Mouse (Mus musculus): ENCODE results near the gene Gstm2. TPM values are rescaled to one million over a fixed set of nuclear protein-coding genes. Genes with fewer than 3 reads are reported as not detected.
"Not testable (repeated sequence)": the region's sequence is repeated elsewhere in the genome, so short reads cannot be mapped to it uniquely, and the experiment has no call there.

Gene Gstm2
- polyA plus RNA-seq, 1 experiment from 2014 or later, result 141 TPM

DNA sequence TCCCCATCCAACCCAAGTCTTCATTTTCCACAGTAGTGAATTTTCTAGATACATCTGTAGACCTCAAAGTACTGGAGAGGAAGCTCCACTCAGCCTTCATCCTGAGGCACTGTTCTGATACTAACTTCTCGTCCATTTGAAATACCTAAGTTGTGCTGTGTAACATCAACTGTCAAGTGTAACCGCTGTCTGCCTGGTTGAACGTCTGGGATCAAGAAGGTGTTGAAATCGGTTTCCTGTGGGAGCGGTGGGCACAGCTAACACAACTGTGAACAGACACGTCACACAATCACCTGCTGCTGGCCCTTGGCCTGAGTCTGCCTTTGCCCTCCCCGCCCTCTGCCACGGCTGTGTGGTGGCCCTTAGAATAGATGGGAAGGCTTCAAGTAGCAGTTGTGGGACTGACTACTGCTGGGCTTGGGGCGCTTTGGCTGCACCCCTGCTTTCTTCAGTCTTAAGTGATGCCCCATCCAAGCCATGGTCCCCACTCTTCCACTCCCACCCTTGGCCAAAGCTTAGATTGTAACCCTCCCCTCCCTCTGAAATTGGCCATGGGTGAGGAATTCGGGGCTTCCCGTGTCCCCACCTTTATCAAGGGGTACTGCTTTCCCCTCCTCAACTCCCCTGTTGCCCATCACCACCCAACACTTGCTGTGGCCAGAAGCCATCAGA lies 34.2 kb upstream of the Gstm2 start:
- not testable (repeated sequence) for H3K4me2 ChIP-seq (ENCODE audit: low read length); H3K4me3 ChIP-seq (ENCODE audit: low read depth, low read length); H3K27ac ChIP-seq (ENCODE audit: low read depth); H3K36me3 ChIP-seq (ENCODE audit: control insufficient read depth, insufficient read depth, low read length); H3K27me3 ChIP-seq (replicated peaks; ENCODE audit: control insufficient read depth, insufficient read depth, low read length); H3K9ac ChIP-seq (ENCODE audit: low read length); ATAC-seq (replicated peaks; ENCODE audit: low FRiP score, low TSS enrichment, low read depth); DNase-seq (ENCODE audit: low spot score); H3K9me3 ChIP-seq (ENCODE audit: control insufficient read depth, low read length)
- peaks cover 12% of the 10 kb centered on the region for H3K4me1 ChIP-seq (replicated peaks; ENCODE audit: control insufficient read depth, insufficient read depth, low read length)
- WGBS, result 62% methylated on average over 11 of the region's 11 CpGs

GRCm38 (mm10) chr3:108019226-108019625 lies 33.0 kb upstream of the Gstm2 start:
- H3K4me1 ChIP-seq (replicated peaks; ENCODE audit: control insufficient read depth, insufficient read depth, low read length), result peaks cover 12% of the 10 kb centered on the region
- not testable (repeated sequence) for H3K36me3 ChIP-seq (ENCODE audit: control insufficient read depth, insufficient read depth, low read length); H3K9ac ChIP-seq (ENCODE audit: low read length); H3K27me3 ChIP-seq (replicated peaks; ENCODE audit: control insufficient read depth, insufficient read depth, low read length); ATAC-seq (replicated peaks; ENCODE audit: low FRiP score, low TSS enrichment, low read depth); H3K4me3 ChIP-seq (ENCODE audit: low read depth, low read length); H3K27ac ChIP-seq (ENCODE audit: low read depth); DNase-seq (ENCODE audit: low spot score); H3K4me2 ChIP-seq (ENCODE audit: low read length); H3K9me3 ChIP-seq (ENCODE audit: control insufficient read depth, low read length)
- 73% methylated on average over 3 of the region's 3 CpGs for WGBS

DNA sequence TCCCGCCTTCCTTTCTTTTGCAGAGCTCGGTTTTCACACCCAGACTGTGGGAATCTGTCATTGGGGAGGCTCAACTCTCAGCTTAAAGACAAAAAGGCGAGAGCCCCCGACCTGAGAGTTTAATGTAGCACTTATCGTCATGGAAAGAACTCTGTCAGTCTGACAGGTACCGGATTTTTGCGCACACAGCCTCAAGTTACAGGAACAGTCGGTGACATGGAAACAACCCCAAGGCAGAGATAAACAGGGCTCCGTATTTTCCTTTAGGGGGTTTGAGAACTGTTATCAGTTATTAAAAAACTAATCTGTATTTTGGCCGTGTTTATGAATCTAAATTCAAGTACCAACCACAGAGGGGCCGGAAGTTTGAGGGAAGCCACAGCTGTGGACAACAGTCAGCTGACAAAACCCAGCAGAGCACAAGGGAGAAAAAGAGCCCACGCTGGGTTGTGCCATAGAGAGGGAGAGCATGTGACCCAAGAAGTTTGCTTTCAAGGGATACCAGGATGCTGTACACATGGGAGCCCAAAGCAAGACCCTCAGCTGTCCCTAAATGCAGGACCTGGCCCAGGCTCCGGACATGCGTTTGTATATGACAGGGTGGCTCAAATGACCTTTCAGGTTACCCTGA lies 32.1 kb upstream of the Gstm2 start:
- WGBS, result 23% methylated on average over 14 of the region's 14 CpGs
- Histone ChIP-seq H3K9ac (ENCODE audit: low read length) (peak overlapping the region; percentile 29; the same call in 1 of the 2 replicates), H3K4me2 (ENCODE audit: low read length) (peak overlapping the region; percentile 81), H3K27ac (ENCODE audit: low read depth) (peak overlapping the region; percentile 76; the same call in 1 of the 2 replicates), H3K27me3 (replicated peaks; ENCODE audit: control insufficient read depth, insufficient read depth, low read length) (no peaks in the 10 kb centered on the region), H3K4me3 (ENCODE audit: low read depth, low read length) (peak overlapping the region; percentile 36), H3K36me3 (ENCODE audit: control insufficient read depth, insufficient read depth, low read length) (no peaks in the 10 kb centered on the region; the same call in 1 of the 2 replicates), H3K4me1 (replicated peaks; ENCODE audit: control insufficient read depth, insufficient read depth, low read length) (peaks cover 12% of the 10 kb centered on the region), H3K9me3 (ENCODE audit: control insufficient read depth, low read length) (no peaks in the 10 kb centered on the region)
- no peak for ATAC-seq (replicated peaks; ENCODE audit: low FRiP score, low TSS enrichment, low read depth)
- DNase-seq (ENCODE audit: low spot score), result no peak

DNA sequence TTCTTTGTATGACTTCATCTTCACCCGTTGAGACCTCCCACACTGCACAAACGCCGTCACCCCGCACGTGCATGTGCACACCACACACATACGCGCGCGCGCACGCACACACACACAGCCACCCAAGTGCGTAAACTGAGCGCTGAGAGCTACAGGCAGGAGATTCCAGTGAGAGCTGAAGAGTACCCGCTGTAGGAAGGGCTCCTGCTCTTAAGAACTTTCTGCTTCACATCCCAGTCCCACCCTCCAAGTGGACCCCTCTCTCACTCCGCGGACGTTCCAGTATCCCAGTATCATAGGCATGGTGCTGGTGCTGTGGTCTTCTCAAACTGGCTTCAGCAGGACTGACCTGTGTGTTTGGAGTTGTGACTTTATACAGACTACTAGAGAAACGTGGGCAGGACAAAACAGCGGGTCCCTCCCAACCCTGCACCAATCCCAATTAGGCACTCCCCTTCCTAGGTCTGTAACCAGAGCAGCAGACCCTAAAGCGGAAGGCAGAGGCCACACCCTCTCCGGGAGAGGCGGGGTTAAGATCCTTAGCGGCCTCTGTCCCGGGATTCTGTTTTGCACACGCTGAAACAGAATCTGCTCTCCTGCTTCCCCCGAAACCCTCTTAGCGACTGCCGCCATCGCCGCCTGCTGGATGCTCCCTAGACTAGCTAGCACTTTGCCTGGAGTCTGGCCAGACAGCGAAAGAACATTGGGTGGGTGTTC lies 31.4 kb upstream of the Gstm2 start, which contains the start of gene Gstm1:
Gene Gstm1 (minus strand): TSS at position 501 of the 717 bp plus-strand sequence.
- peak; percentile 92 for DNase-seq (ENCODE audit: low spot score)
- Histone ChIP-seq H3K4me2 (ENCODE audit: low read length) (peak within 1 kb of the TSS; percentile 81), H3K9ac (ENCODE audit: low read length) (peak within 1 kb of the TSS; percentile 47), H3K27ac (ENCODE audit: low read depth) (peak within 1 kb of the TSS; percentile 88), H3K4me3 (ENCODE audit: low read depth, low read length) (peak within 1 kb of the TSS; percentile 36), H3K9me3 (ENCODE audit: control insufficient read depth, low read length) (no peaks in the 10 kb centered on the region), H3K36me3 (ENCODE audit: control insufficient read depth, insufficient read depth, low read length) (no peaks in the 10 kb centered on the region; the same call in 1 of the 2 replicates), H3K4me1 (replicated peaks; ENCODE audit: control insufficient read depth, insufficient read depth, low read length) (peaks cover 12% of the 10 kb centered on the region), H3K27me3 (replicated peaks; ENCODE audit: control insufficient read depth, insufficient read depth, low read length) (no peaks in the 10 kb centered on the region)
- under 1% methylated on average over 31 of the region's 31 CpGs for WGBS
- peak; percentile 97 for ATAC-seq (replicated peaks; ENCODE audit: low FRiP score, low TSS enrichment, low read depth)

- DNase-seq (ENCODE audit: low spot score); H3K27ac ChIP-seq (ENCODE audit: low read depth); H3K27me3 ChIP-seq (replicated peaks; ENCODE audit: control insufficient read depth, insufficient read depth, low read length); H3K36me3 ChIP-seq (ENCODE audit: control insufficient read depth, insufficient read depth, low read length); H3K4me3 ChIP-seq (ENCODE audit: low read depth, low read length); ATAC-seq (replicated peaks; ENCODE audit: low FRiP score, low TSS enrichment, low read depth); H3K9me3 ChIP-seq (ENCODE audit: control insufficient read depth, low read length); H3K9ac ChIP-seq (ENCODE audit: low read length): not testable (repeated sequence)
- WGBS, result 74% methylated on average over 5 of the region's 5 CpGs
- Histone ChIP-seq H3K4me2 (ENCODE audit: low read length) (peak overlapping the region; percentile 81), H3K4me1 (replicated peaks; ENCODE audit: control insufficient read depth, insufficient read depth, low read length) (peaks cover 12% of the 10 kb centered on the region)
Observed at GRCm38 (mm10) chr3:108016468-108016867, 30.2 kb upstream of the Gstm2 start.

- Histone ChIP-seq H3K36me3 (ENCODE audit: control insufficient read depth, insufficient read depth, low read length) (no peaks in the 10 kb centered on the region; the same call in 1 of the 2 replicates), H3K4me3 (ENCODE audit: low read depth, low read length) (no peak overlapping the region), H3K27me3 (replicated peaks; ENCODE audit: control insufficient read depth, insufficient read depth, low read length) (no peaks in the 10 kb centered on the region), H3K4me2 (ENCODE audit: low read length) (no peak overlapping the region), H3K9ac (ENCODE audit: low read length) (no peak overlapping the region), H3K9me3 (ENCODE audit: control insufficient read depth, low read length) (no peaks in the 10 kb centered on the region), H3K4me1 (replicated peaks; ENCODE audit: control insufficient read depth, insufficient read depth, low read length) (peaks cover 12% of the 10 kb centered on the region), H3K27ac (ENCODE audit: low read depth) (no peak overlapping the region)
- no peak for ATAC-seq (replicated peaks; ENCODE audit: low FRiP score, low TSS enrichment, low read depth)
- 89% methylated on average over 2 of the region's 2 CpGs for WGBS
- DNase-seq (ENCODE audit: low spot score), result no peak
Observed at GRCm38 (mm10) chr3:108014974-108015346, 28.7 kb upstream of the Gstm2 start.

- Histone ChIP-seq H3K36me3 (ENCODE audit: control insufficient read depth, insufficient read depth, low read length) (no peaks in the 10 kb centered on the region; the same call in 1 of the 2 replicates), H3K4me1 (replicated peaks; ENCODE audit: control insufficient read depth, insufficient read depth, low read length) (peaks cover 12% of the 10 kb centered on the region), H3K27ac (ENCODE audit: low read depth) (no peak overlapping the region), H3K9ac (ENCODE audit: low read length) (no peak overlapping the region), H3K9me3 (ENCODE audit: control insufficient read depth, low read length) (no peaks in the 10 kb centered on the region), H3K27me3 (replicated peaks; ENCODE audit: control insufficient read depth, insufficient read depth, low read length) (no peaks in the 10 kb centered on the region), H3K4me3 (ENCODE audit: low read depth, low read length) (no peak overlapping the region), H3K4me2 (ENCODE audit: low read length) (no peak overlapping the region)
- WGBS, result 85% methylated on average over 7 of the region's 8 CpGs
- ATAC-seq (replicated peaks; ENCODE audit: low FRiP score, low TSS enrichment, low read depth) (no peak), DNase-seq (ENCODE audit: low spot score) (no peak)
Observed at GRCm38 (mm10) chr3:108014098-108014973, 28.1 kb upstream of the Gstm2 start.

- Histone ChIP-seq H3K27ac (ENCODE audit: low read depth) (no peak overlapping the region), H3K4me1 (replicated peaks; ENCODE audit: control insufficient read depth, insufficient read depth, low read length) (peaks cover 8% of the 10 kb centered on the region), H3K27me3 (replicated peaks; ENCODE audit: control insufficient read depth, insufficient read depth, low read length) (no peaks in the 10 kb centered on the region), H3K4me2 (ENCODE audit: low read length) (no peak overlapping the region), H3K9ac (ENCODE audit: low read length) (no peak overlapping the region), H3K36me3 (ENCODE audit: control insufficient read depth, insufficient read depth, low read length) (no peaks in the 10 kb centered on the region; the same call in 1 of the 2 replicates), H3K4me3 (ENCODE audit: low read depth, low read length) (no peak overlapping the region), H3K9me3 (ENCODE audit: control insufficient read depth, low read length) (no peaks in the 10 kb centered on the region)
- ATAC-seq (replicated peaks; ENCODE audit: low FRiP score, low TSS enrichment, low read depth) (no peak), DNase-seq (ENCODE audit: low spot score) (no peak)
- WGBS, result 81% methylated on average over 4 of the region's 4 CpGs
Observed at GRCm38 (mm10) chr3:108013331-108013871, 27.1 kb upstream of the Gstm2 start.
